Mouse (Mus musculus) forebrain, embryonic 14.5 days (tissue): ENCODE results near the gene Pom121l2. TPM values are rescaled to one million over a fixed set of nuclear protein-coding genes. Genes with fewer than 3 reads are reported as not detected.

Source experiments
- ATAC-seq: fragments of 200-750 bp; cut with Nextera tagmentation; 2 replicates; pipeline ENCODE4 v1.8.0; 2017; ENCODE audit warnings: mild to moderate bottlenecking, moderate library complexity
- DNase-seq: peaks from one replicate; pipeline ENCODE4 v3.0.0-alpha.2; 2015; ENCODE audit warnings: low spot score
- H3K27ac ChIP-seq: fragments of 300-500 bp; sonication (generic); 2 replicates; pipeline ENCODE4 v1.5.1; 2014; ENCODE audit warnings: low read depth, mild to moderate bottlenecking, control low read depth, low read length, moderate library complexity
- H3K27me3 ChIP-seq: fragments of 300-500 bp; sonication (generic); replicated peaks from 2 replicates; pipeline ENCODE4 v1.6.1; 2014; ENCODE audit warnings: low read length, control low read depth, mixed read lengths; ENCODE audit not compliant: control insufficient read depth, insufficient read depth
- H3K36me3 ChIP-seq: fragments of 300-500 bp; sonication (generic); 2 replicates; pipeline ENCODE4 v1.6.1; 2014; ENCODE audit warnings: low read length, control low read depth; ENCODE audit not compliant: control insufficient read depth, insufficient read depth
- H3K4me1 ChIP-seq: fragments of 300-500 bp; sonication (generic); 2 replicates; pipeline ENCODE4 v1.6.1; 2014; ENCODE audit warnings: antibody characterized with exemption, low read length, control low read depth; ENCODE audit not compliant: control insufficient read depth, insufficient read depth
- H3K4me2 ChIP-seq: fragments of 300-500 bp; sonication (generic); 2 replicates; pipeline ENCODE4 v1.6.1; 2014; ENCODE audit warnings: mild to moderate bottlenecking, control low read depth, low read length
- H3K4me3 ChIP-seq: fragments of 300-500 bp; sonication (generic); 2 replicates; pipeline ENCODE4 v1.5.1; 2014; ENCODE audit warnings: low read depth, low read length, control low read depth
- H3K9ac ChIP-seq: fragments of 300-500 bp; sonication (generic); 2 replicates; pipeline ENCODE4 v1.6.1; 2014; ENCODE audit warnings: mild to moderate bottlenecking, low read length, control low read depth, moderate library complexity
- H3K9me3 ChIP-seq: fragments of 300-500 bp; sonication (generic); replicated peaks from 2 replicates; pipeline ENCODE4 v1.6.1; 2016; ENCODE audit warnings: low read length, control low read depth, mixed read lengths; ENCODE audit not compliant: control insufficient read depth
- WGBS: fragments of 180-500 bp; shearing (Covaris S2); extraction: QIAGEN DNeasy Blood & Tissue Kit; methylation state at CpG from one replicate; pipeline ENCODE4 v1.1.7; 2014; 5-methylcytosine and 5-hydroxymethylcytosine counted together
- polyA plus RNA-seq: library from polyadenylated mRNA; unstranded; fragments of >200 nt; fragmentation: Nextera tagmentation; extraction: Ambion mirVana; gene quantifications from 2 replicates; pipeline ENCODE4 v1.2.1, GENCODE M21; 2014

Pom121l2 gene
- polyA plus RNA-seq, 1 experiment from 2014 or later: 0.14 TPM

GRCm38 (mm10) chr13:22020901-22021339 is 39.9 kb downstream of the Pom121l2 start:
- Histone ChIP-seq H3K36me3 (no peaks in the 10 kb centered on the region), H3K4me2 (peak overlapping the region; percentile 65), H3K9me3 (no peaks in the 10 kb centered on the region), H3K4me3 (peak overlapping the region; percentile 33), H3K4me1 (peaks cover 8% of the 10 kb centered on the region; the same call in 1 of the 2 replicates), H3K27ac (no peak overlapping the region), H3K9ac (no peak overlapping the region), H3K27me3 (peaks cover 23% of the 10 kb centered on the region)
- WGBS: 0% methylated on average over 8 of the region's 8 CpGs
- ATAC-seq (peak; percentile 58), DNase-seq (peak; percentile 78)

GRCm38 (mm10) chr13:22021581-22021980 is 40.6 kb downstream of the Pom121l2 start:
- Histone ChIP-seq H3K4me1 (peaks cover 8% of the 10 kb centered on the region; the same call in 1 of the 2 replicates), H3K27me3 (peaks cover 18% of the 10 kb centered on the region), H3K27ac (no peak overlapping the region), H3K36me3 (no peaks in the 10 kb centered on the region), H3K4me3 (peak overlapping the region; percentile 33), H3K9me3 (no peaks in the 10 kb centered on the region), H3K4me2 (peak overlapping the region; percentile 65), H3K9ac (peak overlapping the region; percentile 9)
- ATAC-seq (peak; percentile 49; the same call in 1 of the 2 replicates), DNase-seq (no peak)
- 0% methylated on average over 11 of the region's 11 CpGs for WGBS

- H3K9me3 ChIP-seq: no peaks in the 10 kb centered on the region
- no peak overlapping the region for H3K27ac ChIP-seq
- H3K4me1 ChIP-seq: peaks cover 8% of the 10 kb centered on the region; the same call in 1 of the 2 replicates
- peak overlapping the region; percentile 9; the same call in 1 of the 2 replicates for H3K9ac ChIP-seq
- under 1% methylated on average over 9 of the region's 9 CpGs for WGBS
- peak; percentile 93 for DNase-seq
- no peaks in the 10 kb centered on the region for H3K36me3 ChIP-seq
- H3K4me2 ChIP-seq: peak overlapping the region; percentile 65
- ATAC-seq: peak; percentile 83
- peak overlapping the region; percentile 33 for H3K4me3 ChIP-seq
- peaks cover 18% of the 10 kb centered on the region for H3K27me3 ChIP-seq
These were observed 41.2 kb downstream of the Pom121l2 start for GRCm38 (mm10) chr13:22022241-22022640.

- WGBS: under 1% methylated on average over 35 of the region's 35 CpGs
- Histone ChIP-seq H3K4me2 (peak overlapping the region; percentile 52), H3K4me3 (peak overlapping the region; percentile 43), H3K9ac (peak overlapping the region; percentile 62), H3K9me3 (no peaks in the 10 kb centered on the region), H3K27me3 (no peaks in the 10 kb centered on the region), H3K27ac (no peak overlapping the region), H3K36me3 (no peaks in the 10 kb centered on the region), H3K4me1 (no peaks in the 10 kb centered on the region)
- DNase-seq (peak; percentile 94), ATAC-seq (peak; percentile 63)
These were observed 45.4 kb downstream of the Pom121l2 start for GRCm38 (mm10) chr13:22026058-22027031.

- Histone ChIP-seq H3K36me3 (no peaks in the 10 kb centered on the region), H3K4me1 (no peaks in the 10 kb centered on the region), H3K4me3 (peak overlapping the region; percentile 51), H3K27me3 (no peaks in the 10 kb centered on the region), H3K27ac (peak overlapping the region; percentile 63; the same call in 1 of the 2 replicates), H3K9ac (peak overlapping the region; percentile 67), H3K9me3 (no peaks in the 10 kb centered on the region), H3K4me2 (peak overlapping the region; percentile 63)
- WGBS: under 1% methylated on average over 40 of the region's 40 CpGs
- DNase-seq (peak; percentile 93), ATAC-seq (peak; percentile 76)
These were observed 47.9 kb downstream of the Pom121l2 start for GRCm38 (mm10) chr13:22028673-22029460.

GRCm38 (mm10) chr13:22029928-22030327 is 48.9 kb downstream of the Pom121l2 start:
- DNase-seq (no peak), ATAC-seq (no peak)
- Histone ChIP-seq H3K4me3 (no peak overlapping the region), H3K9ac (no peak overlapping the region), H3K27me3 (no peaks in the 10 kb centered on the region), H3K27ac (no peak overlapping the region), H3K4me1 (peaks cover 4% of the 10 kb centered on the region; the same call in 1 of the 2 replicates), H3K4me2 (no peak overlapping the region), H3K9me3 (no peaks in the 10 kb centered on the region), H3K36me3 (no peaks in the 10 kb centered on the region)
- WGBS: 23% methylated on average over 8 of the region's 8 CpGs

- no peak overlapping the region for H3K27ac ChIP-seq
- WGBS: 14% methylated on average over 4 of the region's 4 CpGs
- no peak for ATAC-seq
- no peaks in the 10 kb centered on the region for H3K36me3 ChIP-seq
- H3K9me3 ChIP-seq: no peaks in the 10 kb centered on the region
- H3K9ac ChIP-seq: no peak overlapping the region
- H3K4me1 ChIP-seq: peaks cover 4% of the 10 kb centered on the region; the same call in 1 of the 2 replicates
- peak; percentile 78 for DNase-seq
- H3K4me2 ChIP-seq: no peak overlapping the region
- no peaks in the 10 kb centered on the region for H3K27me3 ChIP-seq
- H3K4me3 ChIP-seq: no peak overlapping the region
These were observed 49.5 kb downstream of the Pom121l2 start for GRCm38 (mm10) chr13:22030493-22030892.

- WGBS: 51% methylated on average over 5 of the region's 5 CpGs
- Histone ChIP-seq H3K27me3 (no peaks in the 10 kb centered on the region), H3K4me2 (peak overlapping the region; percentile 64), H3K4me1 (peaks cover 8% of the 10 kb centered on the region), H3K36me3 (no peaks in the 10 kb centered on the region), H3K9ac (peak overlapping the region; percentile 58), H3K27ac (no peak overlapping the region; the same call in 1 of the 2 replicates), H3K9me3 (no peaks in the 10 kb centered on the region), H3K4me3 (peak overlapping the region; percentile 35)
- ATAC-seq (no peak), DNase-seq (no peak)
These were observed 52.9 kb downstream of the Pom121l2 start for GRCm38 (mm10) chr13:22033741-22034442.
